Comparison of ENCODE assay signal across 12 mouse cellular contexts in the genomic region with DNA sequence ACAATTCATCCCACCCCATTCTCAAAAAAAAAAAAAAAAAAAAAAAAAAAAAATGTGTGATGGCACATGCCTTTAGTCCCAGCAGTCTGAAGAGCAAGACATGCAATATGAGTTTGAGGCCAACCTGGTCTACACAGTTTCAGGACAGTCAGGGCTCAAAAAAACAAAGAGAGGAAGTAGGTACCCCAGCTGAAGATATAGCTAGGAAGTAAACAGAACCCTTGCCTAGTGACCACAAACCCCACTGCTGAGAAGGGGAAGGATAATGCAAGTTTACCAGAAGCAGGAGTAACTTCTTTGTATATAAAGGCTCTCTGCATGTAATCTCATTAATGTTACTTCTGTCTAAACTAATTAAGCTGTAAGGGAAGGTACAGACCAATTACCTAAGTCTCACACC. TPM values are rescaled to one million over a fixed set of nuclear protein-coding genes. Genes with fewer than 3 reads are reported as not detected.
A peak's percentile ranks its signal among the peaks of the same experiment; 100 is the strongest.
DNase-seq lines count a peak whose midpoint lies in the region; ATAC-seq lines count a peak whose summit lies in the region.
"Had no signal": no experiment of that assay in that cellular context is flagged by ENCODE, and none has a peak within 500 bp of the region (broad histone marks: within the 10 kb centered on the region; RNA-seq: fewer than 3 reads in every experiment).

No protein-coding gene starts in this region.

- DNase-seq in liver, embryonic 11.5 days (ENCODE audit: low spot score) = no peak
- DNase-seq in B cell, adult 2 months = peak; percentile 71 to 77
- DNase-seq in embryo, embryonic 9.5 days (ENCODE audit: extremely low spot score) = no peak
- DNase-seq in right cerebral cortex, postnatal 14 days = no peak
- DNase-seq: embryo, embryonic 11 days; left cerebral cortex, postnatal 4 days had no signal

- H3K9me3 ChIP-seq in liver, embryonic 16.5 days (replicated peaks; ENCODE audit: control insufficient read depth, low read length) = no peaks in the 10 kb centered on the region
- no peaks in the 10 kb centered on the region for H3K9me3 ChIP-seq in liver, embryonic 11.5 days (ENCODE audit: control insufficient read depth, low read length)
- no peaks in the 10 kb centered on the region for H3K9me3 ChIP-seq in midbrain, embryonic 16.5 days (replicated peaks; ENCODE audit: control insufficient read depth, low read length, poor library complexity, severe bottlenecking)
- H3K9me3 ChIP-seq: neural tube, embryonic 12.5 days had no signal

- H3K36me3 ChIP-seq in liver, embryonic 16.5 days (ENCODE audit: control insufficient read depth, insufficient read depth) = no peaks in the 10 kb centered on the region
- no peaks in the 10 kb centered on the region for H3K36me3 ChIP-seq in liver, embryonic 11.5 days (ENCODE audit: control insufficient read depth, insufficient read depth, low read length)
- no peaks in the 10 kb centered on the region for H3K36me3 ChIP-seq in midbrain, embryonic 16.5 days (ENCODE audit: control insufficient read depth, insufficient read depth, low read length)
- H3K36me3 ChIP-seq: neural tube, embryonic 12.5 days had no signal

- H3K4me3 ChIP-seq in liver, embryonic 16.5 days (ENCODE audit: low read depth, low read length) = no peak overlapping the region
- H3K4me3 ChIP-seq in liver, embryonic 11.5 days (ENCODE audit: low read depth, low read length) = no peak overlapping the region
- H3K4me3 ChIP-seq in midbrain, embryonic 16.5 days (ENCODE audit: low read depth, low read length) = no peak overlapping the region
- H3K4me3 ChIP-seq: neural tube, embryonic 12.5 days had no signal

- peaks cover 63% of the 10 kb centered on the region for H3K4me1 ChIP-seq in liver, embryonic 16.5 days (ENCODE audit: control insufficient read depth, low read depth, low read length)
- H3K4me1 ChIP-seq in liver, embryonic 11.5 days (replicated peaks; ENCODE audit: control insufficient read depth, insufficient read depth, low read length) = peaks cover 62% of the 10 kb centered on the region
- H3K4me1 ChIP-seq in midbrain, embryonic 16.5 days (ENCODE audit: control insufficient read depth, insufficient read depth, low read length) = no peaks in the 10 kb centered on the region; the same call in 1 of the 2 replicates

- no peak overlapping the region for H3K9ac ChIP-seq in liver, embryonic 16.5 days (ENCODE audit: low read depth, low read length)
- H3K9ac ChIP-seq in liver, embryonic 11.5 days (ENCODE audit: low read depth, low read length) = no peak overlapping the region
- H3K9ac ChIP-seq in midbrain, embryonic 16.5 days (ENCODE audit: low read depth, low read length) = no peak overlapping the region
- H3K9ac ChIP-seq: neural tube, embryonic 12.5 days had no signal

- ATAC-seq in liver, embryonic 16.5 days (ENCODE audit: low read depth) = no peak
- ATAC-seq in liver, embryonic 11.5 days (replicated peaks; ENCODE audit: low FRiP score) = no peak
- ATAC-seq in activated CD4-positive, CD25-positive, alpha-beta regulatory T cell, adult 4 months = peak; percentile 39
- ATAC-seq in megakaryocyte progenitor cell, adult 5-6 weeks (replicated peaks; ENCODE audit: poor library complexity) = peak; percentile 72
- no peak for ATAC-seq in midbrain, embryonic 16.5 days
- ATAC-seq: intestine, postnatal 0 days had no signal

- H3K27ac ChIP-seq in liver, embryonic 16.5 days (ENCODE audit: low read length) = peak overlapping the region; percentile 60
- H3K27ac ChIP-seq in liver, embryonic 11.5 days (ENCODE audit: low read depth, low read length) = no peak overlapping the region
- H3K27ac ChIP-seq in midbrain, embryonic 16.5 days (ENCODE audit: low read length) = no peak overlapping the region
- H3K27ac ChIP-seq: neural tube, embryonic 12.5 days had no signal

- H3K4me2 ChIP-seq in liver, embryonic 16.5 days (ENCODE audit: low read depth, low read length) = no peak overlapping the region
- no peak overlapping the region for H3K4me2 ChIP-seq in liver, embryonic 11.5 days
- H3K4me2 ChIP-seq in midbrain, embryonic 16.5 days (ENCODE audit: low read length) = no peak overlapping the region
- H3K4me2 ChIP-seq: neural tube, embryonic 12.5 days had no signal

- H3K27me3 ChIP-seq in liver, embryonic 16.5 days (ENCODE audit: control insufficient read depth, insufficient read depth, low read depth, low read length) = no peaks in the 10 kb centered on the region
- H3K27me3 ChIP-seq in liver, embryonic 11.5 days (replicated peaks; ENCODE audit: control insufficient read depth, insufficient read depth, low read length) = no peaks in the 10 kb centered on the region
- H3K27me3 ChIP-seq in midbrain, embryonic 16.5 days (ENCODE audit: control insufficient read depth, insufficient read depth, low read depth, low read length) = no peaks in the 10 kb centered on the region
- H3K27me3 ChIP-seq: neural tube, embryonic 12.5 days had no signal

RNA-seq across cellular contexts. Expression of gene Ankrd11, which starts 9.3 kb away (rescaled TPM):
- 7.8 and 8.6 TPM in 2 replicates for polyA plus RNA-seq in liver, embryonic 16.5 days (2015; fragmentation: Nextera tagmentation; extraction: Ambion mirVana)
- 49.2 and 53.8 TPM in 2 replicates for polyA plus RNA-seq in liver, embryonic 11.5 days (2014; fragmentation: Nextera tagmentation; extraction: Ambion mirVana)
- 10 to 100 TPM; 75.8 to 77.3 TPM for polyA plus RNA-seq in activated CD4-positive, CD25-positive, alpha-beta regulatory T cell, adult 4 months (2017; shearing (Covaris generic))
- total RNA-seq in megakaryocyte progenitor cell, adult 5-6 weeks (2015) = 76.4 and 79.6 TPM in 2 replicates
- 69.2 and 72.6 TPM in 2 replicates for total RNA-seq in megakaryocyte progenitor cell, adult 5-6 weeks (2017)
- polyA plus RNA-seq in midbrain, embryonic 16.5 days (2015; fragmentation: Nextera tagmentation; extraction: Ambion mirVana) = 23.2 and 25.8 TPM in 2 replicates

RNA-seq across cellular contexts. Expression of gene Spg7, which starts 30.0 kb away (rescaled TPM):
- polyA plus RNA-seq in liver, embryonic 16.5 days (2015; fragmentation: Nextera tagmentation; extraction: Ambion mirVana) = 19.9 and 20.7 TPM in 2 replicates
- 41.3 and 46.0 TPM in 2 replicates for polyA plus RNA-seq in liver, embryonic 11.5 days (2014; fragmentation: Nextera tagmentation; extraction: Ambion mirVana)
- 10 to 100 TPM; 11.4 to 21.1 TPM for polyA plus RNA-seq in activated CD4-positive, CD25-positive, alpha-beta regulatory T cell, adult 4 months (2017; shearing (Covaris generic))
- total RNA-seq in megakaryocyte progenitor cell, adult 5-6 weeks (2015) = 33.1 and 49.6 TPM in 2 replicates
- total RNA-seq in megakaryocyte progenitor cell, adult 5-6 weeks (2017) = 61.1 and 74.1 TPM in 2 replicates
- polyA plus RNA-seq in midbrain, embryonic 16.5 days (2015; fragmentation: Nextera tagmentation; extraction: Ambion mirVana) = 47.4 and 48.2 TPM in 2 replicates

Comparison
In these comparisons a context has a peak if more than half of its experiments do, and no peak if none do; other contexts are left out.
1. ATAC-seq: peak in activated CD4-positive, CD25-positive, alpha-beta regulatory T cell, adult 4 months (single experiment) and megakaryocyte progenitor cell, adult 5-6 weeks (single experiment); none in liver, embryonic 16.5 days (single experiment), liver, embryonic 11.5 days (single experiment) and midbrain, embryonic 16.5 days (single experiment).
2. DNase-seq: peak in B cell, adult 2 months (2 of 2); none in liver, embryonic 11.5 days (single experiment), embryo, embryonic 9.5 days (single experiment) and right cerebral cortex, postnatal 14 days (single experiment).